Mouse (Mus musculus) spleen, adult 2 months (tissue): ENCODE measurements around the gene Tex28. TPM values are rescaled to one million over a fixed set of nuclear protein-coding genes. Genes with fewer than 3 reads are reported as not detected.

ENCODE experiments used
- DNase-seq, 2 experiments: peaks; one replicate each; pipeline versions ENCODE4 v3.0.0 to v3.0.0-alpha.2; 2012 to 2021; ENCODE audit warnings: low spot score in 2 of 2, low read depth in 1 of 2
- H3K27ac ChIP-seq: fragments of 200-500 bp; 2 replicates; pipeline ENCODE4 v1.5.1; 2012; ENCODE audit warnings: low read length, inconsistent platforms; ENCODE audit not compliant: insufficient read depth
- H3K27me3 ChIP-seq: fragments of 200-500 bp; 2 replicates; pipeline ENCODE4 v1.6.1; 2012; ENCODE audit warnings: mild to moderate bottlenecking, moderate library complexity, low read length, inconsistent platforms; ENCODE audit not compliant: control insufficient read depth, insufficient read depth
- H3K36me3 ChIP-seq: fragments of 200-500 bp; 2 replicates; pipeline ENCODE4 v1.6.1; 2012; ENCODE audit warnings: mild to moderate bottlenecking, low read length, inconsistent platforms; ENCODE audit not compliant: control insufficient read depth, insufficient read depth
- H3K4me1 ChIP-seq: fragments of 200-500 bp; 2 replicates; pipeline ENCODE4 v1.6.1; 2011; ENCODE audit warnings: inconsistent platforms; ENCODE audit not compliant: control insufficient read depth, insufficient read depth, insufficient read length
- H3K4me3 ChIP-seq: fragments of 200-500 bp; 2 replicates; pipeline ENCODE4 v1.5.1; 2011; ENCODE audit warnings: mild to moderate bottlenecking, inconsistent platforms; ENCODE audit not compliant: insufficient read depth, insufficient read length; ENCODE audit errors: extremely low read depth
- CTCF ChIP-seq: fragments of 200-500 bp; IDR thresholded peaks from 2 replicates; pipeline ENCODE4 v1.5.1; 2011; ENCODE audit warnings: mild to moderate bottlenecking, inconsistent platforms; ENCODE audit not compliant: insufficient read depth, insufficient read length, insufficient replicate concordance; ENCODE audit errors: extremely low read depth
- POLR2A ChIP-seq: fragments of 200-500 bp; IDR thresholded peaks from 2 replicates; pipeline ENCODE4 v1.6.1; 2011; ENCODE audit warnings: low read depth, low read length, inconsistent platforms
- WGBS: fragments of 180-500 bp; shearing (Covaris S2); methylation state at CpG from one replicate; pipeline ENCODE4 v1.1.7; 2018; 5-methylcytosine and 5-hydroxymethylcytosine counted together
- polyA plus RNA-seq: library from polyadenylated mRNA; depleted of rRNA; stranded (reverse); fragments of >200 nt; gene quantifications from 2 replicates; pipeline ENCODE4 v1.2.3, GENCODE M21; 2012; rRNA removed

The Tex28 gene
- polyA plus RNA-seq, 1 experiment = not detected

- Histone ChIP-seq H3K36me3 (no peaks in the 10 kb centered on the region), H3K27me3 (no peaks in the 10 kb centered on the region), H3K4me1 (no peaks in the 10 kb centered on the region; the same call in 1 of the 2 replicates), H3K4me3 (no peak overlapping the region), H3K27ac (no peak overlapping the region)
- TF ChIP-seq POLR2A = no peak
- no peak for TF ChIP-seq CTCF
- 48% methylated on average over 3 of the region's 3 CpGs for WGBS
- DNase-seq = no peak
These were observed 58.9 kb downstream of the Tex28 start for GRCm38 (mm10) chrX:74108747-74109146.

GRCm38 (mm10) chrX:74105916-74106315 lies 61.7 kb downstream of the Tex28 start:
- Histone ChIP-seq H3K27me3 (no peaks in the 10 kb centered on the region), H3K27ac (no peak overlapping the region), H3K36me3 (no peaks in the 10 kb centered on the region), H3K4me1 (no peaks in the 10 kb centered on the region; the same call in 1 of the 2 replicates), H3K4me3 (no peak overlapping the region)
- TF ChIP-seq POLR2A (no peak), CTCF (no peak)
- DNase-seq = no peak
- WGBS = 61% methylated on average over 2 of the region's 2 CpGs

- Histone ChIP-seq H3K27ac (no peak overlapping the region), H3K36me3 (no peaks in the 10 kb centered on the region), H3K27me3 (no peaks in the 10 kb centered on the region), H3K4me1 (no peaks in the 10 kb centered on the region; the same call in 1 of the 2 replicates), H3K4me3 (no peak overlapping the region)
- TF ChIP-seq CTCF = no peak
- TF ChIP-seq POLR2A = no peak
- 54% methylated on average over 4 of the region's 4 CpGs for whole genome bisulfite sequencing
- no peak for DNase-seq
These were observed 64.0 kb downstream of the Tex28 start for GRCm38 (mm10) chrX:74103457-74104188.

Other genes with a start within 250 kb of the Tex28 start
- gene Arhgap4, start 246.0 kb downstream of the Tex28 start, polyA plus RNA-seq = 289 and 344 TPM in 2 replicates
- 36.8 and 42.8 TPM in 2 replicates for gene Naa10, start 245.9 kb downstream of the Tex28 start, polyA plus RNA-seq
- gene Renbp, start 237.0 kb downstream of the Tex28 start, polyA plus RNA-seq = 13.3 and 17.9 TPM in 2 replicates
- gene Hcfc1, start 201.5 kb downstream of the Tex28 start, polyA plus RNA-seq = 71.1 and 88.1 TPM in 2 replicates
- 159 and 239 TPM in 2 replicates for gene Irak1, start 143.9 kb downstream of the Tex28 start, polyA plus RNA-seq
- not detected in 2 replicates for gene Opn1mw, start 40.4 kb downstream of the Tex28 start, polyA plus RNA-seq
- 5.5 and 6.1 TPM in 2 replicates for gene Mecp2, start 32.5 kb downstream of the Tex28 start, polyA plus RNA-seq
- 0.07 and 0.11 TPM in 2 replicates for gene Tktl1, start 9.4 kb upstream of the Tex28 start, polyA plus RNA-seq
- 499 and 568 TPM in 2 replicates for gene Flna, start 82.0 kb upstream of the Tex28 start, polyA plus RNA-seq
- 41.6 and 54.5 TPM in 2 replicates for gene Emd, start 86.8 kb upstream of the Tex28 start, polyA plus RNA-seq
- 1,039 and 1,194 TPM in 2 replicates for gene Rpl10, start 103.0 kb upstream of the Tex28 start, polyA plus RNA-seq
- 87.5 and 113 TPM in 2 replicates for gene Taz, start 114.1 kb upstream of the Tex28 start, polyA plus RNA-seq
- gene Dnase1l1, start 114.5 kb upstream of the Tex28 start, polyA plus RNA-seq = 12.0 and 14.0 TPM in 2 replicates
- 267 and 342 TPM in 2 replicates for gene Atp6ap1, start 129.3 kb upstream of the Tex28 start, polyA plus RNA-seq
- gene Gdi1, start 137.2 kb upstream of the Tex28 start, polyA plus RNA-seq = 182 and 192 TPM in 2 replicates
- gene Fam50a, start 145.2 kb upstream of the Tex28 start, polyA plus RNA-seq = 13.4 and 14.5 TPM in 2 replicates
- 12.1 and 12.3 TPM in 2 replicates for gene Plxna3, start 161.2 kb upstream of the Tex28 start, polyA plus RNA-seq
- gene Lage3, start 185.8 kb upstream of the Tex28 start, polyA plus RNA-seq = 28.1 and 29.0 TPM in 2 replicates
- 24.1 and 24.5 TPM in 2 replicates for gene Ubl4a, start 205.4 kb upstream of the Tex28 start, polyA plus RNA-seq
- 14.0 and 15.0 TPM in 2 replicates for gene Slc10a3, start 205.5 kb upstream of the Tex28 start, polyA plus RNA-seq
- 25.4 and 32.9 TPM in 2 replicates for gene Fam3a, start 225.4 kb upstream of the Tex28 start, polyA plus RNA-seq
- gene Ikbkg, start 225.5 kb upstream of the Tex28 start, polyA plus RNA-seq = 10.1 and 14.7 TPM in 2 replicates